Mouse (Mus musculus) brain, embryonic 14.5 days (tissue): Measurements from ENCODE around the gene Usp40.

Source experiments
- CTCF ChIP-seq: fragments of 200-500 bp; IDR thresholded peaks from 2 replicates; pipeline ENCODE4 v1.5.1; 2012; ENCODE audit warnings: inconsistent platforms, mild to moderate bottlenecking, moderate library complexity, borderline replicate concordance; ENCODE audit not compliant: insufficient read depth, insufficient read length; ENCODE audit errors: extremely low read depth
- POLR2A ChIP-seq: fragments of 200-500 bp; IDR thresholded peaks from 2 replicates; pipeline ENCODE4 v1.6.1; 2012; ENCODE audit warnings: mild to moderate bottlenecking, inconsistent platforms, borderline replicate concordance; ENCODE audit not compliant: poor library complexity, insufficient read depth, insufficient read length, severe bottlenecking; ENCODE audit errors: extremely low read depth

DNA sequence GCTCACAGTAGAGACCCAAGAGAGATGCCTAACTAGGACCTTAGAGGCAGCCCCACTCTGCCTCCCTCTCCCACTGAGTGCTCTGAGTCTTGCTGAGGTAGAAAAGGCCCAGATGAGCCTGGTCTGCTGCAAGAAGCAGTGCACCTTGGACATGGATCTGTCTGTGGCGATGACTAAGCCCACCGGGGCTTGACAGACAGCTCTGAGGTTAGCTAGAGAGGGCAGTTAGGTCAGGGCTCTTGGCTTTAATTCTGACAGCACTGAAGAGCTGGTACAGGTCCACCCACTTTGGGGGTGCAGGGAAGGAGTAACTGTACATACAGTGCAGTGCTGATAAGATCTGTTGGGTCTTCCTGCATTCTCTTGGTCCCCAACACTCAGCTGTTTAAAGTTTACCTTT lies 72.8 kb downstream of the Usp40 start:
- TF ChIP-seq CTCF = no peak
- TF ChIP-seq POLR2A = no peak
